Mouse (Mus musculus): ENCODE data around the gene Map7d1. TPM values are rescaled to one million over a fixed set of nuclear protein-coding genes. Genes with fewer than 3 reads are reported as not detected.
A peak's percentile ranks its signal among the peaks of the same experiment; 100 is the strongest.

Map7d1 gene
- total RNA-seq, 2 experiments from 2014 or later: 177 to 199 TPM

GRCm38 (mm10) chr4:126287302-126287995 lies 31.3 kb upstream of the Map7d1 start:
- H3K4me3 ChIP-seq: peak overlapping the region; percentile 71
- H3K27ac ChIP-seq: peak overlapping the region; percentile 66; the same call in 1 of the 2 replicates
- DNase-seq: no peak
- intact Hi-C loops (cut with DNase I): no loop called here
- TF ChIP-seq CTCF (IDR thresholded peaks at IDR 0.05): no peak

GRCm38 (mm10) chr4:126286492-126286891 lies 30.3 kb upstream of the Map7d1 start, which contains the start of gene Col8a2:
Gene Col8a2 (plus strand): TSS chr4:126286793.
- TF ChIP-seq CTCF (IDR thresholded peaks at IDR 0.05): no peak
- peak; percentile 69 for DNase-seq
- peak within 1 kb of the TSS; percentile 71 for H3K4me3 ChIP-seq
- intact Hi-C loops (cut with DNase I): no loop called here
- peak within 1 kb of the TSS; percentile 66 for H3K27ac ChIP-seq

GRCm38 (mm10) chr4:126283582-126283981 lies 27.4 kb upstream of the Map7d1 start:
- no peak for DNase-seq
- intact Hi-C loops (cut with DNase I): no loop called here
- Histone ChIP-seq H3K4me3 (no peak overlapping the region), H3K27ac (no peak overlapping the region)
- TF ChIP-seq CTCF (IDR thresholded peaks at IDR 0.05): no peak

GRCm38 (mm10) chr4:126281706-126282105 lies 25.6 kb upstream of the Map7d1 start:
- H3K27ac ChIP-seq: no peak overlapping the region
- no peak overlapping the region for H3K4me3 ChIP-seq
- intact Hi-C loops (cut with DNase I): no loop called here
- no peak for TF ChIP-seq CTCF (IDR thresholded peaks at IDR 0.05)
- no peak for DNase-seq

GRCm38 (mm10) chr4:126278961-126279360 lies 22.8 kb upstream of the Map7d1 start:
- TF ChIP-seq CTCF (IDR thresholded peaks at IDR 0.05): no peak
- peak overlapping the region; percentile 56 for H3K27ac ChIP-seq
- no peak for DNase-seq
- intact Hi-C loops (cut with DNase I): loop anchor here (1.0 kb wide), 1 partner anchor 31 kb away; no protein-coding TSS in a partner anchor
- no peak overlapping the region for H3K4me3 ChIP-seq

- intact Hi-C loops (cut with DNase I): loop anchor here (1.0 kb wide), 1 partner anchor 32 kb away; no protein-coding TSS in a partner anchor
- Histone ChIP-seq H3K4me3 (peak overlapping the region; percentile 58), H3K27ac (peak overlapping the region; percentile 56)
- peak; percentile 46 for DNase-seq
- TF ChIP-seq CTCF (IDR thresholded peaks at IDR 0.05): no peak
These were observed 22.4 kb upstream of the Map7d1 start for GRCm38 (mm10) chr4:126278565-126278915.

GRCm38 (mm10) chr4:126277906-126278564 lies 21.9 kb upstream of the Map7d1 start:
- Histone ChIP-seq H3K4me3 (peak overlapping the region; percentile 58), H3K27ac (peak overlapping the region; percentile 56)
- TF ChIP-seq CTCF (IDR thresholded peaks at IDR 0.05): peak; percentile 81
- intact Hi-C loops (cut with DNase I): loop anchor here (1.0 kb wide), 1 partner anchor 32 kb away; no protein-coding TSS in a partner anchor
- peak; percentile 65 for DNase-seq

GRCm38 (mm10) chr4:126275681-126276131 lies 19.6 kb upstream of the Map7d1 start:
- peak; percentile 55 for DNase-seq
- Histone ChIP-seq H3K27ac (peak overlapping the region; percentile 53), H3K4me3 (no peak overlapping the region)
- intact Hi-C loops (cut with DNase I): no loop called here
- TF ChIP-seq CTCF (IDR thresholded peaks at IDR 0.05): no peak

GRCm38 (mm10) chr4:126275081-126275480 lies 18.9 kb upstream of the Map7d1 start:
- Histone ChIP-seq H3K4me3 (no peak overlapping the region), H3K27ac (peak overlapping the region; percentile 35)
- intact Hi-C loops (cut with DNase I): no loop called here
- no peak for TF ChIP-seq CTCF (IDR thresholded peaks at IDR 0.05)
- no peak for DNase-seq

- intact Hi-C loops (cut with DNase I): no loop called here
- Histone ChIP-seq H3K4me3 (no peak overlapping the region), H3K27ac (no peak overlapping the region)
- no peak for DNase-seq
- peak; percentile 11; the same call in 1 of the 2 replicates for TF ChIP-seq CTCF (IDR thresholded peaks at IDR 0.05)
These were observed 17.6 kb upstream of the Map7d1 start for GRCm38 (mm10) chr4:126273753-126274152.

- intact Hi-C loops (cut with DNase I): no loop called here
- no peak for TF ChIP-seq CTCF (IDR thresholded peaks at IDR 0.05)
These were observed 13.1 kb upstream of the Map7d1 start for GRCm38 (mm10) chr4:126269292-126269691.

GRCm38 (mm10) chr4:126262119-126262807 lies 6.1 kb upstream of the Map7d1 start, which contains the start of gene Trappc3:
Gene Trappc3 (plus strand): TSS chr4:126262325.
- no peak; the same call in 1 of the 2 replicates for TF ChIP-seq CTCF (IDR thresholded peaks at IDR 0.05)
- intact Hi-C loops (cut with DNase I): loop anchor here (1.0 to 5.0 kb wide), 2 partner anchors 35 to 165 kb away; partner anchors contain the start of gene Lsm10

More at GRCm38 (mm10) chr4:126269292-126269691, 13.1 kb upstream of the Map7d1 start:
- Histone ChIP-seq H3K4me3 (no peak overlapping the region), H3K27ac (no peak overlapping the region; the same call in 1 of the 2 replicates)
- DNase-seq: no peak

More at GRCm38 (mm10) chr4:126262119-126262807, 6.1 kb upstream of the Map7d1 start, which contains the start of gene Trappc3:
- H3K4me3 ChIP-seq: peak within 1 kb of the TSS; percentile 91
- H3K27ac ChIP-seq: peak within 1 kb of the TSS; percentile 96
- peak; percentile 100 for DNase-seq

Data from gastrocnemius, adult 2 months (tissue).